In genomic region chr17:35267399-35268086, GRCm38 (mm10) we compare ENCODE assay signal across 32 mouse cellular contexts. TPM values are rescaled to one million over a fixed set of nuclear protein-coding genes. Genes with fewer than 3 reads are reported as not detected.
"Had no signal": no experiment of that assay in that cellular context is flagged by ENCODE, and none has a peak within 500 bp of the region (broad histone marks: within the 10 kb centered on the region; RNA-seq: fewer than 3 reads in every experiment).

No protein-coding gene starts in this region.

- H3K4me3 ChIP-seq: heart, embryonic 10.5 days; heart, embryonic 13.5 days; heart, embryonic 15.5 days; hindbrain, embryonic 13.5 days; hindbrain, embryonic 15.5 days; intestine, embryonic 15.5 days; layer of hippocampus, adult 2 months; left cerebral cortex, adult 2 months; limb, embryonic 13.5 days; limb, embryonic 15.5 days; liver, embryonic 12.5 days had no signal

- H3K4me2 ChIP-seq: heart, embryonic 13.5 days; heart, embryonic 15.5 days; hindbrain, embryonic 13.5 days; hindbrain, embryonic 15.5 days; intestine, embryonic 15.5 days; limb, embryonic 13.5 days; limb, embryonic 15.5 days; liver, embryonic 12.5 days had no signal

- ATAC-seq: hindbrain, postnatal 0 days; inflammation-experienced regulatory T-cells, adult 6 months; intestine, embryonic 15.5 days; intestine, postnatal 0 days; liver, embryonic 12.5 days had no signal

- H3K9me3 ChIP-seq: heart, embryonic 10.5 days; heart, embryonic 13.5 days; heart, embryonic 15.5 days; hindbrain, embryonic 13.5 days; hindbrain, embryonic 15.5 days; intestine, embryonic 15.5 days; limb, embryonic 13.5 days; limb, embryonic 15.5 days; liver, embryonic 12.5 days had no signal

- DNase-seq: gastrocnemius, postnatal 14 days; gastrocnemius, postnatal 36 days; heart, adult 18-20 months; heart, postnatal 14 days; heart, postnatal 36 days; kidney, adult 18-20 months; kidney, adult 8-10 months; kidney, postnatal 10 days; kidney, postnatal 4 days had no signal

- H3K36me3 ChIP-seq: heart, embryonic 10.5 days; heart, embryonic 13.5 days; heart, embryonic 15.5 days; hindbrain, embryonic 15.5 days; intestine, embryonic 15.5 days; limb, embryonic 13.5 days; limb, embryonic 15.5 days had no signal

- H3K27ac ChIP-seq: heart, embryonic 10.5 days; heart, embryonic 13.5 days; heart, embryonic 15.5 days; hindbrain, embryonic 13.5 days; hindbrain, embryonic 15.5 days; hindbrain, postnatal 0 days; intestine, embryonic 15.5 days; layer of hippocampus, adult 2 months; left cerebral cortex, adult 2 months; limb, embryonic 13.5 days; limb, embryonic 15.5 days; liver, embryonic 12.5 days had no signal

- H3K9ac ChIP-seq: heart, embryonic 13.5 days; heart, embryonic 15.5 days; hindbrain, embryonic 13.5 days; hindbrain, embryonic 15.5 days; intestine, embryonic 15.5 days; limb, embryonic 13.5 days; limb, embryonic 15.5 days; liver, embryonic 12.5 days had no signal

RNA-seq across cellular contexts. Expression of gene Gm16181, which starts 46.9 kb away (rescaled TPM):
- total RNA-seq: gastrocnemius, adult 18-20 months; gastrocnemius, adult 8-10 months; gastrocnemius, postnatal 14 days; gastrocnemius, postnatal 36 days; heart, adult 18-20 months; heart, postnatal 36 days; hematopoietic stem cell, adult 5-6 weeks; hindbrain, postnatal 0 days; layer of hippocampus, adult 2 months; layer of hippocampus, postnatal 10 days; layer of hippocampus, postnatal 25 days; left cerebral cortex, adult 2 months; left cerebral cortex, postnatal 14 days; left cerebral cortex, postnatal 36 days had no signal
- polyA plus RNA-seq: heart, embryonic 13.5 days; limb, embryonic 11.5 days; liver, adult 2 months had no signal
